Mouse (Mus musculus): ENCODE results near the gene Kazald1.

GRCm38 (mm10) chr19:45044389-45044927 lies 30.6 kb upstream of the Kazald1 start:
- no peak for TF ChIP-seq CTCF (IDR thresholded peaks at IDR 0.05; ENCODE audit: borderline replicate concordance, extremely low read depth, insufficient read depth, insufficient read length)
- no peak for TF ChIP-seq POLR2A (IDR thresholded peaks at IDR 0.05; ENCODE audit: borderline replicate concordance, extremely low read depth, insufficient read depth, insufficient read length, poor library complexity, severe bottlenecking)

Measured in brain, embryonic 14.5 days (tissue).